Mouse (Mus musculus) monocyte, adult 5-6 weeks (primary cell): ENCODE results near the gene Mmp10. TPM values are rescaled to one million over a fixed set of nuclear protein-coding genes. Genes with fewer than 3 reads are reported as not detected.

Experiments used
- total RNA-seq: library from RNA; stranded (forward); fragments of 200-1000, 200-491, 200-594 nt; gene quantifications from 3 replicates; pipeline ENCODE4 v1.2.3, GENCODE M21; 2017

The Mmp10 gene
- total RNA-seq, 1 experiment from 2014 or later, result not detected

Other genes starting within 250 kb of the Mmp10 start
- not detected in 3 replicates for gene Mmp13, start 229.8 kb upstream of the Mmp10 start, total RNA-seq
- gene Mmp12, start 158.0 kb upstream of the Mmp10 start, total RNA-seq, result 0.39 to 0.86 TPM in 2 of 3 replicates, not detected in the other
- not detected in 3 replicates for gene Mmp1b, start 114.3 kb upstream of the Mmp10 start, total RNA-seq
- not detected in 3 replicates for gene Mmp3, start 56.5 kb upstream of the Mmp10 start, total RNA-seq
- gene Mmp8, start 56.1 kb downstream of the Mmp10 start, total RNA-seq, result 1.5 to 1.7 TPM in 2 of 3 replicates, not detected in the other
- gene Mmp27, start 69.0 kb downstream of the Mmp10 start, total RNA-seq, result not detected in 3 replicates
- not detected in 3 replicates for gene Mmp20, start 125.9 kb downstream of the Mmp10 start, total RNA-seq
- gene Mmp7, start 189.7 kb downstream of the Mmp10 start, total RNA-seq, result not detected in 3 replicates